Mouse (Mus musculus) cerebellum, adult 2 months (tissue): ENCODE measurements around the gene Ncor2. TPM values are rescaled to one million over a fixed set of nuclear protein-coding genes. Genes with fewer than 3 reads are reported as not detected.

Source experiments
- DNase-seq, 2 experiments: peaks; one replicate each; pipeline ENCODE4 v3.0.0; 2021
- H3K27ac ChIP-seq: fragments of 200-500 bp; 2 replicates; pipeline ENCODE4 v1.5.1; 2012; ENCODE audit warnings: low read length, control low read depth, inconsistent platforms; ENCODE audit not compliant: insufficient read depth
- H3K27me3 ChIP-seq: fragments of 200-500 bp; 2 replicates; pipeline ENCODE4 v1.6.1; 2012; ENCODE audit warnings: inconsistent platforms, mild to moderate bottlenecking, low read length, moderate library complexity; ENCODE audit not compliant: control insufficient read depth, insufficient read depth
- H3K4me1 ChIP-seq: fragments of 200-500 bp; 2 replicates; pipeline ENCODE4 v1.6.1; 2011; ENCODE audit warnings: low read length; ENCODE audit not compliant: control insufficient read depth, insufficient read depth
- H3K4me3 ChIP-seq: fragments of 200-500 bp; replicated peaks from 2 replicates; pipeline ENCODE3; 2011; ENCODE audit warnings: mild to moderate bottlenecking, low read depth, low read length, control low read depth; ENCODE audit not compliant: insufficient read depth
- CTCF ChIP-seq: fragments of 200-500 bp; IDR thresholded peaks from 2 replicates; pipeline ENCODE4 v1.5.1; 2011; ENCODE audit warnings: low read depth, mild to moderate bottlenecking, control low read depth, low read length, moderate library complexity, borderline replicate concordance; ENCODE audit not compliant: insufficient read depth
- POLR2A ChIP-seq: fragments of 200-500 bp; IDR thresholded peaks from 2 replicates; pipeline ENCODE4 v1.6.1; 2011; ENCODE audit warnings: low read length, control low read depth, borderline replicate concordance; ENCODE audit not compliant: insufficient read depth
- WGBS: fragments of 180-500 bp; shearing (Covaris S2); methylation state at CpG from one replicate; pipeline ENCODE4 v1.1.7; 2018; 5-methylcytosine and 5-hydroxymethylcytosine counted together
- polyA plus RNA-seq: library from polyadenylated mRNA; depleted of rRNA; stranded (reverse); fragments of >200 nt; gene quantifications from 2 replicates; pipeline ENCODE4 v1.2.3, GENCODE M21; 2012

Gene Ncor2
- polyA plus RNA-seq, 1 experiment = 93.2 TPM

DNA sequence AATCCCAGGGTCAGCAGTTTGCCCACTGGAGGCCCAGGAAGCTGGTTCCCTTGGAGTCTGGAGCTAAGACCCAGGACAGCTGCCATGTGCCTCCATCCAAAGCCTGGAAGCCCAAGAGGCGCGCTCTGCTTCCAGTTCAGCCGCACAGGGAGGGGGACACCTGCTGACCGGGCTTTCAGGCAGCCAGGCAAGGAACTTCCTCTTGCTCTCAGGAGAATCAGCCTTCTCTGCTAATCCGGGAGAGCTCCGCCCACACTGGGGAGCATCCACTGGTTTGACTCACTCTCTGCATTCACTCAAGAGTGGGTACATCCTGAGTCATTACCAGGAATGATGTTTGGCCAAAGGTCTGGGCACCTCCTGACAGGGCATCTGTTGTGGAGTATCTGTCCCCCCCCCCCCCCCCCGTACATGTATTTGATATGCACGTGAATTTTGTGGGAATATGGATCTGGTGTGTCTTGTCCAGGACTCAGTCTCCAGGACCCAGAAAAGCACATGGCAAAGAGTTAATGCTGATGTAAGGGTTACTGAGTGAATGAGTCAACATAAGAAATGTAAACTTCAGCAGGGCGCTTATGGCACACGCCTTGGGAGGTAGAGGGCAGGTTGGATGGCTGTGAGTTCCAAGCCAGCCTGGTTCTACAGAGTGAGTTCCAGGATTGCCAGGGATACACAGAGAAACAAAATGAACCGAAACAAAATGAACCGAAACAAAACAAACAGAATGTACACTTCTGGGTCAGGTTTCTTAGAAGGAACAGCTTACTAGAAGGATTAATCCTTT is 10.0 kb upstream of the Ncor2 start:
- DNase-seq = peak in 1 of 2 experiments; percentile 40
- peaks cover 17% of the 10 kb centered on the region for H3K4me1 ChIP-seq
- H3K27me3 ChIP-seq = no peaks in the 10 kb centered on the region
- no peak overlapping the region for H3K4me3 ChIP-seq
- H3K27ac ChIP-seq = no peak overlapping the region
- 38% methylated on average over 12 of the region's 12 CpGs for WGBS
- TF ChIP-seq POLR2A = no peak
- TF ChIP-seq CTCF = no peak

- 59% methylated on average over 6 of the region's 6 CpGs for whole genome bisulfite sequencing
- H3K27ac ChIP-seq = no peak overlapping the region
- TF ChIP-seq CTCF = no peak
- no peak for TF ChIP-seq POLR2A
- no peaks in the 10 kb centered on the region for H3K27me3 ChIP-seq
- H3K4me1 ChIP-seq = peaks cover 7% of the 10 kb centered on the region; the same call in 1 of the 2 replicates
- DNase-seq = no peak
- H3K4me3 ChIP-seq = no peak overlapping the region
Observed at GRCm38 (mm10) chr5:125184826-125185225, 5.8 kb upstream of the Ncor2 start.

DNA sequence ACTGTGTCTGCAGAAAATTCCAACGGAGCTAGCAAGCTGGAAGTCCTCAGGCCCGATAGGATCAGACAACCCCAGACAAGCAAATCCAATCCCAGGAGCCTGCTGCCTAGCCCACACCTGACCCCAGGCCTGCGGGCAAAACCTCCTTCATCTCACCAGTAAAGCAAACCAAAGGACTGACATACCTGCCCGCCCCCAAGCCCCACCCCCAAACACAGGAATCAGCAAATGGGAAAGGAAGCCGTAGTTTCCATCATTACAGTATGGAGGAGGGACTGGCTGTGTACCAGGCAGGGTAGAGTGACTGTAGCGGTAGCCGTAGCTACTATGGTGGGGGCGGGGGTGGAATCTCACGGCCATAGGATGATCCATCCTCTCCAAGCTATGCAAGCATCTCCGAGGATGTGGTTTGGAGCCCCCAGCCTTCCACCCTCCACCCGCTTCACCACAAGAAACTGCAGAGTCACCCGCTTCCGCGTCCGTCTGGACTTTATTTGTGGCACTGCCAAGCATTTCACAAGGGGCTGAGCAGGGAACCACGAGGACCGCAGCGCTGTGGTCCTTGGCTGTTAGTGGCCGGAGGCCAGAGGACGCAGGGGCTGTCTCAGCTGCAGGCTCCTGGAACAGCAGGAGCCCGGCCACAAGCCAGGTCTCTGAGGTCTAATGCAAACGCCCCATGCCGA is 4.4 kb upstream of the Ncor2 start:
- 32% methylated on average over 23 of the region's 23 CpGs for WGBS
- TF ChIP-seq POLR2A (no peak), CTCF (no peak)
- H3K4me1 ChIP-seq = peaks cover 5% of the 10 kb centered on the region; the same call in 1 of the 2 replicates
- no peak for DNase-seq
- H3K27me3 ChIP-seq = no peaks in the 10 kb centered on the region
- H3K27ac ChIP-seq = no peak overlapping the region
- no peak overlapping the region for H3K4me3 ChIP-seq

- H3K4me1 ChIP-seq = peaks cover 9% of the 10 kb centered on the region
- H3K27ac ChIP-seq = no peak overlapping the region
- TF ChIP-seq POLR2A (no peak), CTCF (no peak)
- DNase-seq = no peak
- no peak overlapping the region for H3K4me3 ChIP-seq
- H3K27me3 ChIP-seq = no peaks in the 10 kb centered on the region
- 89% methylated on average over 6 of the region's 6 CpGs for WGBS
Observed at GRCm38 (mm10) chr5:125180630-125181263, 1.7 kb upstream of the Ncor2 start.

- no peaks in the 10 kb centered on the region for H3K27me3 ChIP-seq
- peak overlapping the region; percentile 89 for H3K4me3 ChIP-seq
- H3K27ac ChIP-seq = peak overlapping the region; percentile 94; the same call in 1 of the 2 replicates
- 13% methylated on average over 25 of the region's 25 CpGs for WGBS
- DNase-seq = peak; percentile 44 to 55
- no peak for TF ChIP-seq POLR2A
- no peak for TF ChIP-seq CTCF
- H3K4me1 ChIP-seq = peaks cover 15% of the 10 kb centered on the region
Observed at GRCm38 (mm10) chr5:125179735-125180629, 963 bp upstream of the Ncor2 start.

GRCm38 (mm10) chr5:125178171-125179006 is 630 bp downstream of the Ncor2 start:
- Histone ChIP-seq H3K4me3 (peak overlapping the region; percentile 75), H3K27me3 (no peaks in the 10 kb centered on the region), H3K4me1 (peaks cover 23% of the 10 kb centered on the region), H3K27ac (peak overlapping the region; percentile 85)
- DNase-seq = peak; percentile 67 to 80
- WGBS = 2% methylated on average over 56 of the region's 60 CpGs
- TF ChIP-seq CTCF = no peak
- TF ChIP-seq POLR2A = no peak
